Mouse (Mus musculus) cerebellum, adult 2 months (tissue): Measurements from ENCODE around the gene Rere.

ENCODE experiments used
- CTCF ChIP-seq: fragments of 200-500 bp; IDR thresholded peaks from 2 replicates; pipeline ENCODE4 v1.5.1; 2011; ENCODE audit warnings: low read depth, mild to moderate bottlenecking, control low read depth, low read length, moderate library complexity, borderline replicate concordance; ENCODE audit not compliant: insufficient read depth
- POLR2A ChIP-seq: fragments of 200-500 bp; IDR thresholded peaks from 2 replicates; pipeline ENCODE4 v1.6.1; 2011; ENCODE audit warnings: low read length, control low read depth, borderline replicate concordance; ENCODE audit not compliant: insufficient read depth

GRCm38 (mm10) chr4:150598686-150599085 lies 317.2 kb downstream of the Rere start:
- no peak for TF ChIP-seq POLR2A
- no peak for TF ChIP-seq CTCF
